Mouse (Mus musculus) CH12F3 (cell line): ENCODE measurements around the gene Luc7l3.

Experiments
- in situ Hi-C: fragments of 300-500 bp; cut with MboI; formaldehyde crosslinking; loops from 2 replicates; pipeline ENCODE4 v1.14.3; 2020; ENCODE audit warnings: low sequenced_read_pairs

Gene Luc7l3

GRCm38 (mm10) chr11:94321931-94322400 is at the start of gene Luc7l3:
Luc7l3 (minus strand) TSS chr11:94321988.
- in situ Hi-C loops: no loop called here

GRCm38 (mm10) chr11:94370809-94371208 is 49.0 kb upstream of the Luc7l3 start:
- in situ Hi-C loops: no loop called here

GRCm38 (mm10) chr11:94369981-94370380 is 48.2 kb upstream of the Luc7l3 start:
- in situ Hi-C loops: no loop called here

- in situ Hi-C loops: no loop called here
These were observed 43.6 kb upstream of the Luc7l3 start for GRCm38 (mm10) chr11:94365340-94365739.

GRCm38 (mm10) chr11:94363690-94364089 is 41.9 kb upstream of the Luc7l3 start:
- in situ Hi-C loops: no loop called here

- in situ Hi-C loops: no loop called here
These were observed 40.3 kb upstream of the Luc7l3 start for GRCm38 (mm10) chr11:94362101-94362500.

- in situ Hi-C loops: no loop called here
These were observed 39.5 kb upstream of the Luc7l3 start for GRCm38 (mm10) chr11:94361166-94361870.

- in situ Hi-C loops: no loop called here
These were observed 37.4 kb upstream of the Luc7l3 start for GRCm38 (mm10) chr11:94359168-94359567.

- in situ Hi-C loops: no loop called here
These were observed 33.9 kb upstream of the Luc7l3 start for GRCm38 (mm10) chr11:94355521-94356217.

GRCm38 (mm10) chr11:94351094-94351493 is 29.3 kb upstream of the Luc7l3 start:
- in situ Hi-C loops: no loop called here

GRCm38 (mm10) chr11:94350337-94350736 is 28.5 kb upstream of the Luc7l3 start:
- in situ Hi-C loops: no loop called here

GRCm38 (mm10) chr11:94349839-94350238 is 28.1 kb upstream of the Luc7l3 start:
- in situ Hi-C loops: no loop called here

- in situ Hi-C loops: no loop called here
These were observed 25.3 kb upstream of the Luc7l3 start for GRCm38 (mm10) chr11:94347063-94347575.

GRCm38 (mm10) chr11:94346611-94347010 is 24.8 kb upstream of the Luc7l3 start:
- in situ Hi-C loops: no loop called here

- in situ Hi-C loops: no loop called here
These were observed 24.1 kb upstream of the Luc7l3 start for GRCm38 (mm10) chr11:94345926-94346325.

- in situ Hi-C loops: no loop called here
These were observed 22.7 kb upstream of the Luc7l3 start for GRCm38 (mm10) chr11:94344470-94344869.

- in situ Hi-C loops: no loop called here
These were observed 22.2 kb upstream of the Luc7l3 start for GRCm38 (mm10) chr11:94343955-94344358.

- in situ Hi-C loops: no loop called here
These were observed 20.5 kb upstream of the Luc7l3 start for GRCm38 (mm10) chr11:94342114-94342905.

GRCm38 (mm10) chr11:94340948-94341933 is 19.5 kb upstream of the Luc7l3 start:
- in situ Hi-C loops: no loop called here
